Mouse (Mus musculus) lung, postnatal 0 days (tissue): ENCODE results near the gene Hsh2d. TPM values are rescaled to one million over a fixed set of nuclear protein-coding genes. Genes with fewer than 3 reads are reported as not detected.

Source experiments
- ATAC-seq: fragments of 200-750 bp; cut with Nextera tagmentation; 2 replicates; pipeline ENCODE4 v1.8.0; 2017; ENCODE audit warnings: moderate library complexity
- DNase-seq: peaks from one replicate; pipeline ENCODE4 v3.0.0-alpha.2; 2016; ENCODE audit warnings: low spot score
- H3K27ac ChIP-seq: fragments of 300-500 bp; sonication (generic); 2 replicates; pipeline ENCODE4 v1.5.1; 2014; ENCODE audit warnings: antibody characterized with exemption, mild to moderate bottlenecking, low read length, mixed read lengths
- H3K27me3 ChIP-seq: fragments of 300-500 bp; sonication (generic); replicated peaks from 2 replicates; pipeline ENCODE4 v1.6.1; 2014; ENCODE audit warnings: low read length, mixed read lengths; ENCODE audit not compliant: insufficient read depth
- H3K36me3 ChIP-seq: fragments of 300-500 bp; sonication (generic); 2 replicates; pipeline ENCODE4 v1.6.1; 2014; ENCODE audit warnings: low read length, mixed read lengths; ENCODE audit not compliant: insufficient read depth
- H3K4me1 ChIP-seq: fragments of 300-500 bp; sonication (generic); 2 replicates; pipeline ENCODE4 v1.6.1; 2014; ENCODE audit warnings: antibody characterized with exemption, low read depth, low read length, mixed read lengths; ENCODE audit not compliant: insufficient read depth
- H3K4me2 ChIP-seq: fragments of 300-500 bp; sonication (generic); replicated peaks from 2 replicates; pipeline ENCODE4 v1.6.1; 2014; ENCODE audit warnings: low read depth, mild to moderate bottlenecking, low read length, moderate library complexity, mixed read lengths
- H3K4me3 ChIP-seq: fragments of 300-500 bp; sonication (generic); 2 replicates; pipeline ENCODE4 v1.5.1; 2014; ENCODE audit warnings: low read depth, low read length
- H3K9ac ChIP-seq: fragments of 300-500 bp; sonication (generic); replicated peaks from 2 replicates; pipeline ENCODE4 v1.6.1; 2014; ENCODE audit warnings: low read depth, mild to moderate bottlenecking
- H3K9me3 ChIP-seq: fragments of 300-500 bp; sonication (generic); 2 replicates; pipeline ENCODE4 v1.6.1; 2016; ENCODE audit warnings: low read length, mixed read lengths
- CTCF ChIP-seq: IDR thresholded peaks from 2 replicates; pipeline ENCODE4 v1.5.1; 2016; ENCODE audit warnings: antibody characterized with exemption, mild to moderate bottlenecking
- EP300 ChIP-seq: IDR thresholded peaks from 2 replicates; pipeline ENCODE4 v1.6.1; 2016; ENCODE audit warnings: antibody characterized with exemption, mild to moderate bottlenecking, control low read depth
- WGBS: fragments of 180-500 bp; shearing (Covaris S2); extraction: QIAGEN DNeasy Blood & Tissue Kit; methylation state at CpG from one replicate; pipeline ENCODE4 v1.1.7; 2014; 5-methylcytosine and 5-hydroxymethylcytosine counted together
- polyA plus RNA-seq: library from polyadenylated mRNA; unstranded; fragments of >200 nt; fragmentation: Nextera tagmentation; extraction: Ambion mirVana; gene quantifications from 2 replicates; pipeline ENCODE4 v1.2.1, GENCODE M21; 2015

Hsh2d gene
- polyA plus RNA-seq, 1 experiment from 2014 or later = 0.78 TPM

GRCm38 (mm10) chr8:72208582-72208981 is 19.1 kb downstream of the Hsh2d start:
- H3K9me3 ChIP-seq = no peaks in the 10 kb centered on the region
- TF ChIP-seq EP300 = no peak
- no peak for TF ChIP-seq CTCF
- H3K9ac ChIP-seq = no peak overlapping the region
- H3K4me1 ChIP-seq = no peaks in the 10 kb centered on the region
- no peaks in the 10 kb centered on the region for H3K36me3 ChIP-seq
- no peak overlapping the region for H3K4me2 ChIP-seq
- H3K27ac ChIP-seq = no peak overlapping the region
- ATAC-seq (no peak), DNase-seq (no peak)
- 77% methylated on average over 1 of the region's 1 CpGs for WGBS
- H3K27me3 ChIP-seq = no peaks in the 10 kb centered on the region
- no peak overlapping the region for H3K4me3 ChIP-seq

GRCm38 (mm10) chr8:72210222-72210621 is 20.8 kb downstream of the Hsh2d start:
- no peak overlapping the region for H3K4me3 ChIP-seq
- TF ChIP-seq EP300 = no peak
- ATAC-seq = no peak

GRCm38 (mm10) chr8:72210710-72211109 is 21.3 kb downstream of the Hsh2d start:
- Histone ChIP-seq H3K4me3 (no peak overlapping the region), H3K27ac (no peak overlapping the region), H3K9me3 (no peaks in the 10 kb centered on the region), H3K9ac (no peak overlapping the region), H3K4me2 (no peak overlapping the region), H3K27me3 (no peaks in the 10 kb centered on the region), H3K36me3 (no peaks in the 10 kb centered on the region), H3K4me1 (no peaks in the 10 kb centered on the region)
- DNase-seq = no peak
- no peak for ATAC-seq
- TF ChIP-seq CTCF = peak; percentile 20
- no peak for TF ChIP-seq EP300
- 57% methylated on average over 2 of the region's 2 CpGs for WGBS

More at GRCm38 (mm10) chr8:72210222-72210621, 20.8 kb downstream of the Hsh2d start:
- Histone ChIP-seq H3K9me3 (no peaks in the 10 kb centered on the region), H3K4me1 (no peaks in the 10 kb centered on the region), H3K4me2 (no peak overlapping the region), H3K27ac (no peak overlapping the region), H3K27me3 (no peaks in the 10 kb centered on the region), H3K9ac (no peak overlapping the region), H3K36me3 (no peaks in the 10 kb centered on the region)
- DNase-seq = no peak
- WGBS = 70% methylated on average over 4 of the region's 4 CpGs

- Histone ChIP-seq H3K27me3 (no peaks in the 10 kb centered on the region), H3K4me2 (no peak overlapping the region), H3K27ac (no peak overlapping the region), H3K9ac (no peak overlapping the region), H3K4me3 (no peak overlapping the region), H3K4me1 (no peaks in the 10 kb centered on the region), H3K36me3 (no peaks in the 10 kb centered on the region), H3K9me3 (no peaks in the 10 kb centered on the region)
- 81% methylated on average over 1 of the region's 1 CpGs for WGBS
- DNase-seq = no peak
- no peak for ATAC-seq
- TF ChIP-seq CTCF (no peak), EP300 (no peak)
Measured at GRCm38 (mm10) chr8:72211846-72212245, 22.4 kb downstream of the Hsh2d start.

- TF ChIP-seq CTCF (no peak), EP300 (no peak)
- DNase-seq (no peak), ATAC-seq (no peak)
- Histone ChIP-seq H3K9me3 (no peaks in the 10 kb centered on the region), H3K9ac (no peak within 1 kb of the TSS), H3K4me2 (no peak within 1 kb of the TSS), H3K27me3 (no peaks in the 10 kb centered on the region), H3K36me3 (no peaks in the 10 kb centered on the region), H3K4me3 (no peak within 1 kb of the TSS), H3K27ac (no peak within 1 kb of the TSS), H3K4me1 (no peaks in the 10 kb centered on the region)
- 47% methylated on average over 4 of the region's 4 CpGs for WGBS
Measured at GRCm38 (mm10) chr8:72212751-72213150, 23.3 kb downstream of the Hsh2d start, which contains the start of gene Cib3. TSS of gene Cib3 (minus strand) at chr8:72212837.

GRCm38 (mm10) chr8:72213536-72213935 is 24.1 kb downstream of the Hsh2d start, which contains the start of gene Gm11034:
TSS of gene Gm11034 (minus strand) at chr8:72213636.
- no peak for TF ChIP-seq CTCF
- no peak within 1 kb of the TSS for H3K4me2 ChIP-seq
- 72% methylated on average over 4 of the region's 4 CpGs for WGBS

GRCm38 (mm10) chr8:72215060-72215459 is 25.6 kb downstream of the Hsh2d start:
- TF ChIP-seq EP300 (no peak), CTCF (peak; percentile 78)
- H3K4me2 ChIP-seq = no peak overlapping the region
- H3K9ac ChIP-seq = no peak overlapping the region
- WGBS = 32% methylated on average over 2 of the region's 2 CpGs
- DNase-seq (peak; percentile 51), ATAC-seq (no peak)
- H3K27ac ChIP-seq = no peak overlapping the region
- H3K4me3 ChIP-seq = no peak overlapping the region
- no peaks in the 10 kb centered on the region for H3K9me3 ChIP-seq
- H3K4me1 ChIP-seq = peaks cover under 1% of the 10 kb centered on the region; the same call in 1 of the 2 replicates
- no peaks in the 10 kb centered on the region for H3K27me3 ChIP-seq
- H3K36me3 ChIP-seq = no peaks in the 10 kb centered on the region

More at GRCm38 (mm10) chr8:72213536-72213935, 24.1 kb downstream of the Hsh2d start, which contains the start of gene Gm11034:
- H3K27ac ChIP-seq = no peak within 1 kb of the TSS
- no peak within 1 kb of the TSS for H3K4me3 ChIP-seq
- no peaks in the 10 kb centered on the region for H3K4me1 ChIP-seq
- no peaks in the 10 kb centered on the region for H3K36me3 ChIP-seq
- ATAC-seq (no peak), DNase-seq (no peak)
- no peaks in the 10 kb centered on the region for H3K9me3 ChIP-seq
- H3K27me3 ChIP-seq = no peaks in the 10 kb centered on the region
- no peak within 1 kb of the TSS for H3K9ac ChIP-seq
